Mouse (Mus musculus) right cerebral cortex, postnatal 36 days (tissue): ENCODE results near the gene H2-DMb2.

Source experiments
- DNase-seq, 2 experiments: peaks; one replicate each; pipeline ENCODE4 v3.0.0; 2022; ENCODE audit warnings: low spot score in 2 of 2, mixed read lengths in 1 of 2

The H2-DMb2 gene

DNA sequence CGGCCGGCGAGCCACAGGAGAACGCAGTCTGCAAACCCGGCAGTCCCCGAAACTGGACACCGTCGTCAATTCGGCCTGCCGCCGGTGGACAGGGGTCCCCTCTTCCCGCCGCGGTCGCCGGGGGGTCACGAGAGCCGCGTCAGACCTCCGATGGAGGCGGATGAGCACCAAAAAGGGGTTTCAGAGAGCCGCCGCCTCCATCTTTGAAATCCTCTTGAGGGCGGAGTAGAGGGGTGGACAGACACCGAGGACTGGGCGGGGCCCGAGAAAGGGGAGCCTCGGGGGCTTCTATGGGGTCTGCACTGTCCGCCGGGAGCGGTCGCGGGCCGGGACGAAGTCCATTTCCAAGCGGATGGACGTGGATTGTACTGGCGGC lies 24.2 kb upstream of the H2-DMb2 start:
- DNase-seq, result no peak

GRCm38 (mm10) chr17:34119249-34120179 lies 23.6 kb upstream of the H2-DMb2 start, which contains the start of gene H2-DMa:
Gene H2-DMa (plus strand): TSS chr17:34119541.
- DNase-seq, result peak; percentile 98 to 99

DNA sequence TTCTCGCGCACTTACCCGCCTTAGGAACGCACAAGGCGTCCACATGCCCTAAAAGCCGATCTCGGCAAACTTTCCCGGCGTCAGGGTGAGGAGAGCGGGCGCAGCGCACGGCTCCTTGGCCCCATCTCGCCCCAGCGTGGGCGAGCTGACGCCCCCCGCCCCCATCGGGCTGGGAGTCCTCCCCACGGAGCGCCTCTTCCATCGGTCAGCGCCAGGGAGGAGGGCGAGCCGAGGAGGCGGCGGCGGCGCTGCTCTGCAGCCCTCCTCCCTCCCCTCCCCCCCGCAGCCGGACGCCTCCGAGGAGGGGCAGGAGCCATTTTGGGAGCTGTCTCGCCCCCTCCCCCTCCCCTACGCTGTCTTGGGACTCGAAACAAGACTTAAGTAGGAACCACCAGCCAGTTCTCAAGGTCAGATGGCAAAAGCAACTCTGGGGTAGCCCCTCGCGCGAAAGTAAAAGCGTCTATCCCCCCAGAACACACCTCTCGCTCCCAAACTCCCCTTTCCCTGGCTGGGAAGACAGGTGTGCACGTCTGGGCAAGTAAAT lies 22.9 kb upstream of the H2-DMb2 start:
- DNase-seq, result peak; percentile 87 to 90

DNA sequence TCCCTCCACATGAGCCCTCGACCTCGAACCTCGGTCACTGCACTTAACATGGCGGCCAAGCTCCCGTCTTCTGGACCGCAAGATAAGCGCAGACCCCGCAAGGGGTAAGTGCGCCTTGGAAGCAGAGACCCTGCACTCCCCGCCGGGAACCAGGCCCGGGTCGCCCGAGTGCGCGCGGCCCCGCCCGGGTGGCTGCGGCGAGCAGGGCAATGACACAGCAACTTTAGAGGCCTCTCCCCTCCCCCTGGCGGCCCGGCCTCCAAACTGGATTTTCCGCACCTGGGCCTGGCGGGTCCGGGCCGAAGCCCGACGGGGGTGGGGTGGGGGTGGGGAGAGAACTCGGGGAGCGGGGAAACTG lies 22.3 kb upstream of the H2-DMb2 start:
- DNase-seq, result peak in 1 of 2 experiments; percentile 70

- DNase-seq, result peak; percentile 86 to 91
These were observed 21.8 kb upstream of the H2-DMb2 start for GRCm38 (mm10) chr17:34121172-34121878.

- DNase-seq, result no peak
These were observed 21.3 kb upstream of the H2-DMb2 start for GRCm38 (mm10) chr17:34121879-34122187.

- DNase-seq, result peak; percentile 93
These were observed 20.7 kb upstream of the H2-DMb2 start, which contains the start of gene Brd2 for GRCm38 (mm10) chr17:34122188-34122984. Gene Brd2 (minus strand): TSS chr17:34122634.

- DNase-seq, result no peak
These were observed 20.0 kb upstream of the H2-DMb2 start for GRCm38 (mm10) chr17:34123111-34123510.

DNA sequence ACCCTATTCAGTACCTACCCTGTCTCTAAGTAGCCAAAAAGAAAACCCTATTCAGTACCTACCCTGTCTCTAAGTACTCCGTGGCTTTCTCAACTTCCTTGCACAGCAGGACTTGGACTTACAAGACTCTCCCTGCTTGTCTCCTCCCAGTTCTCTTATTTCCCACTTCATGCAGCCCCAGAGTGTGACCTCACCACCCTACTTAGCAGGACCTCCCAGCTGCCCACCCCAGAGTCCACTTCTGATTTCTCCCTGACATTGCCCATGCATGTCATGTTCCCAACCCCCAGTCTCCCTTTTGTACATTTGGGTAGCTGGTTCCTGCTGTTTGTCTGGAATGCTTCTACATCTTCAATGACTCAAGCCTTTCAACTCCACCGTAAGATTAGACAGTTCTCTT lies 19.6 kb upstream of the H2-DMb2 start:
- no peak for DNase-seq

DNA sequence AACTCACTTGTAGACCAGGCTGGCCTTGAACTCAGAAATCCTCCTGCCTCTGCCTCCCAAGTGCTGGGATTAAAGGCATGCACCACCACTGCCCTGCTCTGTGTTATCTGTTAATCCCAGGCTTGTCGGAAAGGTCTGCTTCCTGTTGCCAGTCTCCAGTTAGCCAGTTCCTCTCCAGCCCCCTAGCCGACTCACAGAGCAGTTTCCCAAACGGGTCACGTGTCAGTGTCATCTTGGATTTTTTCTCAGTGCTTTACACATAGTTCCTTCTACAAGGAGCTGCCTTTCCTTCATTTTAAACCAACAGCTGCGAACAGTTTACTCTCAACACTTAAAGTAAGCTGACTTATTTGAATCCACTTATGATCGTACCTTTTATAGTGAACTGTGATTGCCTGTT lies 18.5 kb upstream of the H2-DMb2 start:
- no peak for DNase-seq

- DNase-seq, result no peak
These were observed 16.2 kb upstream of the H2-DMb2 start for GRCm38 (mm10) chr17:34126826-34127420.

GRCm38 (mm10) chr17:34127475-34127874 lies 15.6 kb upstream of the H2-DMb2 start:
- DNase-seq, result peak; percentile 56 to 59

DNA sequence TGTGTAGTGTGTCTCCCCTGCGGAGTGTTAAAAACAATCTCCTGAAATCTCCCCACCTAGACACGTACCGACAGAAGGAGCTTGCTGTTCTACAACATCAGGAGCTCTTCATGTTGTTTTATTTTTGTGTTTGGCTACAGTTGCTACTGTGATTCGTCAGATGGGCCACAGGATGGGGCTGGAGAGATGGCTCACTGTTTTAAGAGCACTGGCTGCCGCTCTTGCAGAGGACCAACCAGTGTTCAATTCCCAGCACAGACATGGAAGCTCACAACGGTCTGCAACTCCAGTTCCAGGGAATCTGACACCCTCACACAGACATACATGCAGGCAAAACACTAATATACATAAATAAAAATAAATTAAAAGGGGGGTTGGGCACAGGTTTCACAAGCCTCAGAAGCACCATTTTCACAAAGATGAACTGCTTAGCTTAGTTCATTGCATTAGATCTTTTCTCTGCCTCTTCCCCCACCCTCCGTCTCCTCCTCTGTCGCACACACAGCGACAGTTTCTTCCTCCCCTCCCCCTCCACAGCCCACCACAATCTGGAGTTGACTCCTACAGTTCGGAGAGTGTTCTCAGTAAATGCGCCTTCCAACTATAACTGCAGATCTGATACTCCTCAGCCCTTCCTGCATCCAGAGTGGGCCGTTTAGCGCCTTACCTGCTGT lies 14.7 kb upstream of the H2-DMb2 start:
- DNase-seq, result peak; percentile 65 to 68

DNA sequence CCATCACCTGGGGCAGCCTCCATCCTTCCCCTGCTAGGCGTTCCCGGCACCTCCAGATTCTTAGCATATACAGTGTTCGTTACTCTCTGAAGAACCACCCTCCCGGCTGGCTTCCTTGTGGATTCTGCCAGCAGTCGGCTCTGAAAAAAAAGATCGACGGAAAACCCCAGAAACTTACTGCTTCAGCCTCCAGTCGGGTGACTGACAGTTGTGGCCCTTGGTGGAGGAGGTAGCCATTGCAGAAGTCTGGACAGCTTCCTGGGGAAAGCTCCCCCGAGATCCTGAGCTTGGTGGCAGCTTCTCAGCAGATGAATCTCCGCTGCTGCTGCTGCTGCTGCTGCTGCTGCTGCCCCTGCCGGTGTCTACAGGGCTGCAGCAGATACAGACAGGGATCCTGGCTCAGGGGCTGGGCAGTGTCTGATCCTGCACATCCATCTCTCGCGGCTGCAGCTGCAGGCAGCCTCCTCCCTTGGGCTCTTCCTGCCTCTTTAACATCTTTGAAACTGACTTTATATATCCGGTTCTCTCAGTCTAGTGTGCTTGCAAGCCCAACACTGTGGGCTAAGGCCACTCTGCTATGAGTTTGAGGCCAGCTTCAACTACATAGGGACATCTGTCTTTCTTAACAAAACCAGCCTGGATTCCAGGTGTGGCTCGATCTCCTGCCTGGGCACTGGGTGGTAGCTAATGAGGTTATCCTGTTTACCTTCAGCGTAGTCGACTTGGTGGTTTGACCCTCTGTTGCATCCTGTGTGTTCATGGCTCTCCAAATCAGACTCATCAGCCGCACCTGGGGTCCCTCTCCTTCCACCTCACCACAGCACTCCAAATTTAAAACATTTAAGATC lies 13.9 kb upstream of the H2-DMb2 start:
- no peak for DNase-seq

GRCm38 (mm10) chr17:34130073-34130947 lies 12.8 kb upstream of the H2-DMb2 start:
- DNase-seq, result no peak

DNA sequence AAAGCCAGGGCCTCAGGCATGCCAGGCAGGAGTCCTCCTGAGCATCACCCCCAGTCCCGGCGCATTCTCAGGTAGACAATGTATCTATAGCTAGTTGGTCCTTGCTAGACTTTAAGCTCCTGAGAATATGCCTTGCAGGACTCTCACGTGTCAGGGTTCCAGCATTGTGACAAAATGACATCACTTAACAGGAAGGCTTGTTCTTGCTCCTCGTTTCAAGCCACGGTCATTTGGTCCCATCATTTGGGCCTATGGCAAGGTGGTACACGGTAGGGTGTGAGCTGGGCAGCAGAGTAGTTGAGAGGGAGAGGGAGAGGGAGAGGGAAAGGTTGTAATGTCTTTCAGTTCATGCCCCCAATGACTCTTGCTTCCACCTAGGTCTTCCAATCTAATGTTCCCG lies 11.2 kb upstream of the H2-DMb2 start:
- no peak for DNase-seq

GRCm38 (mm10) chr17:34133289-34133688 lies 9.8 kb upstream of the H2-DMb2 start:
- no peak for DNase-seq

DNA sequence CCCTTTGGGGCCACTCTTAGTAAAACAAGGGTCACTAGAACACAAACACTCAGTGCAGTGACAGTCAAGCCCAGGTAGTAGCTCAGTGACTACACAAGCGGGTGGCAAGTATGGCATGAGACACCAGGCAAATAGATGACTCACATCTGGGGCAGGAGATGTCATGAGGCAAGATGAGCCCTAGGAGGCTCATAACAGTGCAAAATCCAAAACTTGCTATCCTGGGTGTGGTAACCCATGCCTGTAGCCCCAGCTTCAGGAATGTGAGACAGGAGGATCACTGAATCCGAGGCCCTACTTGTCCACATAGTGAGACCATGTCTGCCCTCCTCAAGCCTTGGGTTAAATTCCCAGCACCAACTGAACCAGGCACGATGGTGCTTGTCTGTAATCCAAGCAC lies 8.7 kb upstream of the H2-DMb2 start:
- no peak for DNase-seq
